Mouse (Mus musculus) thymus, adult 2 months (tissue): Measurements from ENCODE around the gene Midn. TPM values are rescaled to one million over a fixed set of nuclear protein-coding genes. Genes with fewer than 3 reads are reported as not detected.

ENCODE experiments used
- DNase-seq: peaks from one replicate; pipeline ENCODE4 v3.0.0; 2021
- H3K27ac ChIP-seq: fragments of 200-500 bp; 2 replicates; pipeline ENCODE4 v1.5.1; 2012; ENCODE audit warnings: low read length, control low read depth; ENCODE audit not compliant: control insufficient read depth, insufficient read depth
- H3K27me3 ChIP-seq: fragments of 200-500 bp; 2 replicates; pipeline ENCODE4 v1.6.1; 2012; ENCODE audit warnings: mild to moderate bottlenecking, low read length, moderate library complexity, mixed read lengths; ENCODE audit not compliant: control insufficient read depth, insufficient read depth
- H3K36me3 ChIP-seq: fragments of 200-500 bp; 2 replicates; pipeline ENCODE4 v1.6.1; 2012; ENCODE audit warnings: mild to moderate bottlenecking, low read length, moderate library complexity; ENCODE audit not compliant: control insufficient read depth, insufficient read depth
- H3K4me1 ChIP-seq: fragments of 200-500 bp; replicated peaks from 2 replicates; pipeline ENCODE4 v1.6.1; 2012; ENCODE audit warnings: low read length; ENCODE audit not compliant: control insufficient read depth, insufficient read depth
- H3K4me3 ChIP-seq: fragments of 200-500 bp; 2 replicates; pipeline ENCODE4 v1.5.1; 2012; ENCODE audit warnings: mild to moderate bottlenecking, low read length, control low read depth, moderate library complexity; ENCODE audit not compliant: control insufficient read depth, insufficient read depth
- CTCF ChIP-seq: fragments of 200-500 bp; IDR thresholded peaks from 2 replicates; pipeline ENCODE4 v1.5.1; 2012; ENCODE audit warnings: mild to moderate bottlenecking, control low read depth, low read length, moderate library complexity, borderline replicate concordance; ENCODE audit not compliant: control insufficient read depth, poor library complexity, insufficient read depth; ENCODE audit errors: extremely low read depth
- POLR2A ChIP-seq: fragments of 200-500 bp; IDR thresholded peaks from 2 replicates; pipeline ENCODE4 v1.6.1; 2012; ENCODE audit warnings: mild to moderate bottlenecking, low read length, control low read depth, moderate library complexity; ENCODE audit not compliant: control insufficient read depth, poor library complexity, insufficient read depth; ENCODE audit errors: extremely low read depth
- WGBS: fragments of 180-500 bp; shearing (Covaris S2); methylation state at CpG from one replicate; pipeline ENCODE4 v1.1.7; 2018; 5-methylcytosine and 5-hydroxymethylcytosine counted together
- polyA plus RNA-seq: library from polyadenylated mRNA; depleted of rRNA; stranded (reverse); fragments of >200 nt; gene quantifications from 2 replicates; pipeline ENCODE4 v1.2.3, GENCODE M21; 2012

The Midn gene
- polyA plus RNA-seq, 1 experiment, result 342 TPM

GRCm38 (mm10) chr10:80146568-80147011 is 1.5 kb upstream of the Midn start:
- H3K27ac ChIP-seq, result no peak overlapping the region
- peaks cover 20% of the 10 kb centered on the region for H3K4me1 ChIP-seq
- TF ChIP-seq CTCF, result no peak
- TF ChIP-seq POLR2A, result no peak
- WGBS, result 94% methylated on average over 4 of the region's 4 CpGs
- no peak overlapping the region for H3K4me3 ChIP-seq
- no peaks in the 10 kb centered on the region for H3K27me3 ChIP-seq
- H3K36me3 ChIP-seq, result no peaks in the 10 kb centered on the region
- DNase-seq, result peak; percentile 12

DNA sequence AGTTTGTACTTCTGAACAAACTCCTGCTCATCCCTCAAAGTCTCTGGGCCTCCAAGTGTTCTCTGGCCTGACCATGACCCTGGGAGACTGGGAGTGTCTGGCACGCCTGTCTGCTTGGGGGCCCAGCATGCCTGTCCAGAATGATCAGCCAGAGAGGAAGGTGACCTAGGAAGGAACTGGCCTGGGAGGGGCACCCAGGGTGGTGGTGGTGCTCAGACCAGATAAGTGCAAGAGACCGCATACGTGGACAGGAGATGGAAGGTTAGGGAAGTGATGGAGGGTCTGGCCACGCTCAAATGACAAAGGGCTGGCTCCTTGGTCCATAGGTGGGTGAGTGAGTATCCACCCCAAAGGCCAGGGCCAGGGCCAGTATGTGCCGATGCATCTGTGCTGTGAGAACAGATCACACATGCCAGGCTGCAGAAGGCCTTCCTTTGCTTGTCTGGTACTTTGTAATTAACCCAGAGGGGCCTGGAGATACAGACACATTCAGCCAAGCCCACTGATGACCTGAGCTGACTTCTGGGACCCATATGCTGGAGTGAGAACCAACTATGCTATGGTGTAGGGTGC is 840 bp upstream of the Midn start:
- no peak overlapping the region for H3K4me3 ChIP-seq
- 0 out of 2 replicates have a peak overlapping the region, but pooled peaks have one; percentile 13 for H3K27ac ChIP-seq
- DNase-seq, result peak; percentile 14
- H3K27me3 ChIP-seq, result no peaks in the 10 kb centered on the region
- WGBS, result 93% methylated on average over 5 of the region's 5 CpGs
- peaks cover 27% of the 10 kb centered on the region for H3K4me1 ChIP-seq
- H3K36me3 ChIP-seq, result no peaks in the 10 kb centered on the region
- TF ChIP-seq CTCF (no peak), POLR2A (no peak)

DNA sequence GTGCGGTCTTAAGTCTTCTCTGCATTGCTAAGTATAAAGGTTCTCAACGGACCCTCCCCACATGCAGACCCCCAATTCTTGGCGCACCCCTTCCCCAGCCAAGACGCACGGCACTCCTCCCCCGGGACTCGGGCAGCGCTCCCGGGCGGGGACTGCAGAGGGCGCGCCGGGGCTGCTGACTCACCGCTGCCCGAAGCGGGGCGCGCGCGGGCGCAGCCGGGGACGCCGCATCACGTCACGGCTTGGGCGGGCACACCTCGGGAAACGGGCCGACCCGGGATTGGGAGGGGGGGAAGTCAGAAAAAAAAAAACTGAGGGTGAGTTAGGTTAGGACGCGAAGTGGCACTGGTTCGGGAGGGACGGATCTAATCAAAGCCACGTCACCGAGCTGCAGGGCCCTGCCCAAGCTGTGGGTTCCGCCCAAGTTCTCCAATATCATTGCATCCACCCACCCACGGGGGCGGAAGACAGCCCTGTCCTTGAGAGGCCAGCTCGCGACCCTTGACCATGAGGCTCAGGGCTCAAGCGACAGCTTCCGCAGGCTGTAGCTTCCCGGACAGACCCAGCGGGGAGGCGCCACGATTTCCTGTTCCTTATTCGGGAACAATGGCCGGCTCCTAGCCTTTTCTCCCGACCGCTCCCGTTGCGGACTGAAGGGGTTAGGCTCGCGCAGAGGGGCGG is 678 bp downstream of the Midn start:
- H3K27me3 ChIP-seq, result no peaks in the 10 kb centered on the region
- under 1% methylated on average over 57 of the region's 57 CpGs for WGBS
- peak overlapping the region; percentile 77 for H3K27ac ChIP-seq
- peak overlapping the region; percentile 67 for H3K4me3 ChIP-seq
- peak; percentile 95 for DNase-seq
- TF ChIP-seq POLR2A (0 out of 2 replicates have a peak, but pooled peaks have one; percentile 14), CTCF (peak; percentile 86; the same call in 1 of the 2 replicates)
- peaks cover 9% of the 10 kb centered on the region for H3K36me3 ChIP-seq
- peaks cover 30% of the 10 kb centered on the region for H3K4me1 ChIP-seq

GRCm38 (mm10) chr10:80149291-80150225 is 1.5 kb downstream of the Midn start:
- peak overlapping the region; percentile 96 for H3K4me3 ChIP-seq
- WGBS, result 1% methylated on average over 87 of the region's 88 CpGs
- peaks cover 17% of the 10 kb centered on the region for H3K36me3 ChIP-seq
- no peaks in the 10 kb centered on the region for H3K27me3 ChIP-seq
- H3K27ac ChIP-seq, result peak overlapping the region; percentile 81
- TF ChIP-seq CTCF, result peak; percentile 48; the same call in 1 of the 2 replicates
- TF ChIP-seq POLR2A, result peak; percentile 86
- peaks cover 30% of the 10 kb centered on the region for H3K4me1 ChIP-seq
- peak; percentile 96 for DNase-seq

- peak; percentile 77 for TF ChIP-seq POLR2A
- peak; percentile 3; the same call in 1 of the 2 replicates for TF ChIP-seq CTCF
- H3K27me3 ChIP-seq, result no peaks in the 10 kb centered on the region
- peak overlapping the region; percentile 92 for H3K27ac ChIP-seq
- H3K4me3 ChIP-seq, result peak overlapping the region; percentile 96
- peaks cover 35% of the 10 kb centered on the region for H3K4me1 ChIP-seq
- peaks cover 27% of the 10 kb centered on the region for H3K36me3 ChIP-seq
- under 1% methylated on average over 64 of the region's 71 CpGs for whole genome bisulfite sequencing
- DNase-seq, result peak; percentile 82
These were observed 2.4 kb downstream of the Midn start for GRCm38 (mm10) chr10:80150226-80151210.
